Mouse (Mus musculus) right cerebral cortex, postnatal 25 days (tissue): ENCODE data around the gene St8sia1.

ENCODE experiments used
- DNase-seq: peaks from one replicate; pipeline ENCODE4 v3.0.0; 2022

St8sia1 gene

DNA sequence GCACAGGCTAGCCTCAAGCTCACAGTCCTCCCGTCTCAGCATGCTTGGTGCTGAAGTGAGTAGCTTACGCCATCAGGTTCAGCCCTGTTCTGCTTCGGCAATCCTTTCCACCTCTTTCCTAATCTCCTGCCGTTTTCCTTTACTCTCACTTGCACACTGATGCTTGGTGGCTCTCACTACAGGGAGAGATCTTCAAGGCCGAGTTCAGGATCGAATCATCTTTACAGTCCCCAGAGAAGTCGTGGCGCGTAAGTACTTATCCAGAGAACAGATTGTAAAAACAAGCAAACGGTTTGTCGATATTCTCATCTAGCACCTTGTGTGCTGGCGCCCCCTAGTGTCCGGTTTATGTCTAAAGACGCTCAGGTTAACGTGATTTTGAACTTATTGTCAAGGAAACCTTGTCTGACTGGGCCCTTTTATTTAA is 149.7 kb downstream of the St8sia1 start:
- peak; percentile 81 for DNase-seq

DNA sequence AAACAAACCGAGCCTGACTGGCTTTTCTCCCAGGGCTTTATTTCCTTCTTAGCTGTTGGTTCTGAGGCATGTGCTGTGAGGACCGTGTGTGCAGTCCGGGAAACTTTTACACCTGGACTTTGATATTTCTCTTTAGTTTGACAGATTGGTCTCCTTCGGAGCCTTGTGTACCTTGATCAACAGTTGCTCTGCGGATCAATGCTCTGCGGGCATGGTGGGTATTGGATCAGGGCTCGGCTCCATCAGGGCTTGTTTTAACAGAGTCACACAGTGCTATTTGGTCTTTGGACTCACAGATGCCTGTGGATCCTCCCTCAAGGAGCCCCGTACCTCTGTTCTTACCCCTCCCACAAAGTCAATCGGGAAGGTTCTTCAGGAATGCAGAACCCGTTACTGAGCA is 150.2 kb downstream of the St8sia1 start:
- no peak for DNase-seq

DNA sequence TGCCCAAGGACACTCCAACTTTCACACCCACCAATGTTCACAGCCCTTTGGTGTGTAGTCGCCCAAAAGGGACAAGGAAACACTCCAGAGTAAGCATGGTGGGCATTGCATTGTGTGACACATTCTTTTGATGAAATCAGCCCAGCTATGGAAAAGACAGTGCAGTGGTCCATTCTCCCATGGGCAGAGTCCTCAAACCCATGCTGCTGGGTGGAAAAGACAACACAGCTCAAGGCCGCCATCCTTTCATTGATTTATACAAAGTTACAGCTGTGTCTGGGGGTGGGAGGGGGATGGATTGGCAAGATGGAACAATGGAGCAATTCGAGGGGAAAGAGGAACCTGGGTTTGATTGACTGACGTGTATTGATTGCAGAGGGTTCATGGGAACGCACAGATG is 151.3 kb downstream of the St8sia1 start:
- DNase-seq: no peak

GRCm38 (mm10) chr6:142810239-142810638 is 154.0 kb downstream of the St8sia1 start:
- DNase-seq: no peak

DNA sequence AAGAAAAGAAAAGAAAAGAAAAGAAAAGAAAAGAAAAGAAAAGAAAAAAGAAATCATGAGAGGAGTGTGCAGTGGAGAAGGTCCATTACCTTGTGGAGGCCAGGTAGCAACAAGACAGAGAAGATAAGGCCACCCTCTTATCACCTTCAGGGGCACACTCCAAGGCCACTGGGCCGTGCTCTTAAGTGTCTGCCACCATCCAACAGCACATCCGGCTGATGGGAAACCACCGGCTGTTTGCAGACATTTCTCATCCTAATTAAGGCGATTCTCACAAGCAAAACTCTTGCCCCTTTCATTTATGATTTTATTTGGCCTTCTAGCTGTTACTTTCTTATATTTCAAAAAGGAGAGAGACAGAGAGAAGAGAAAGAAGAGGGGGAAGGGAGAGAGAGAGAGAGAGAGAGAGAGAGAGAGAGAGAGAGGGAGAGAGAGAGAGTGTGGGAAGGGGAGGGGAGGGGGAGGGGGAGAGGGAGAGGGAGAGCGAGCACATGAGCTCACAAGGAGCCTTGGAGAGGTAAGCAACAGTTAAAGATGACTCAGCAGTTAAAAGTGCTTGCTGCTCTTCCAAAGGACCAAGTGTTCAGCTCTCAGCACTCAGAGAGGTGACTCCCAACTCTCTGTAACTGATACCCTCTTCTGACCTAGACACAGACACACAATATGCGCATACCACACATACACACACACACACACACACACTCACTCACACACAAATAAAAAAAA is 154.7 kb downstream of the St8sia1 start:
- DNase-seq: no peak

- DNase-seq: no peak
Measured at GRCm38 (mm10) chr6:142806326-142806725, 157.9 kb downstream of the St8sia1 start.

- DNase-seq: no peak
Measured at GRCm38 (mm10) chr6:142804402-142804801, 159.8 kb downstream of the St8sia1 start, which contains the start of gene Sult6b2. Sult6b2 (minus strand) TSS chr6:142804502.

DNA sequence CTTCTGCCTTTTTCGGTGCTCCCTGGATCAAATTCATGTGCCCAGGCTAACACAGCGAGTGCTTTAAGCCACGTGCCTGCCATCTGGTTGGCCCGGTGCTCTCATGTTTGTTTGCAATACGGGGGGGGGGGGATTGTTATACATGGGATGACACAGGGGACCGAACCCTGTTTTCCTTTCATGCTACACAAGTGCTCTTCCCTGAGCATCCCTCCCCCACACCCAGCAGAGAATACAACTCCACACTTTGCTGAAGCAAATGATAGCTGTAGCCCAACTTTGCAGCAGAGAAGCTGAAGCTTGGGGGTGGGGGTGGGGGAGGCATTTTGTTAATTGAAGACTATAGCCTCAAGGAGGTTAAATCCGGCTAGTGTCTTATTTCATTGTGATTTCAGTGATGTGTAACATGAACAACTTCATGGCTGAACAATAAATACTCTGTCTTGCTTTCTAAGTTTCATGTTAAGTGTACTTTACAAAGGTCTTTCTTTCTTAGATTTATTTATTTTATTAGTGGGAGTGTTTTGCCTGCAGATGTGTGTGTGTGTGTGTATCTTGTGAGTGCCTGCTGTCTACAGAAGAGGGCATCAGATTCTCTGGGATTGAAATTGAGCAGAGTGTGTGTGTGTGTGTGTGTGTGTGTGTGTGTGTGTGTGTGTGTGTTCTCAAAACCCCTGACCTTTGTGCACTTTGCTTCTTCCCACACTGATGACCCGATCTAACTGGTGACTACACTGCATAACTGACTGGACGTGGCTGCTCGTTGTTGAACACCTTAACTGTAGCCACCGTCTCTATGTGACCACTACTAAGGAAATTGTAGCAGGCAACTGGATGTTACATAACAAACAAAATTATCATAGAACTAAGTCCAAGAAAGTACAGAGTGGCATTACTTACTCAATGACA is 161.4 kb downstream of the St8sia1 start:
- DNase-seq: no peak

DNA sequence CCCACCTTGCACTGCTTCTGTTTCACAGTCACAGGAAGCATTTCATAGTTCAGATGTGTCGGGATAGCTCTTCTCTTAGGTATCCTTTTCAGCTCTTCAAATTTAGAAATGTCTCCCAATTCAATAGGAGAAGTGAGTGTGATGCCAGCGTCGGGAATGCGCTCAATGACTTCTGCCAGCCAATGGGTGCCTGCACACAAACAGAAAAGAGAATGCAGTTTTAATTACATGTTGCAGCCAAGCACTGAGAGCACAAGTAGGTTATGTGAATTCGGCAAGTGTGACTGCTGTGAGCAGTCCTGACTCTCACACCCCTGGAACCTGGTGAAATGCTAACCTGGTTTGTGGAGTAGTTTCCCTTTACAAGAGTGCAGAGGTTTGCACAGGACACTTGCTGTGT is 162.6 kb downstream of the St8sia1 start:
- no peak for DNase-seq

- no peak for DNase-seq
Measured at GRCm38 (mm10) chr6:142799704-142800374, 164.4 kb downstream of the St8sia1 start.

- DNase-seq: no peak
Measured at GRCm38 (mm10) chr6:142798837-142799236, 165.4 kb downstream of the St8sia1 start.

DNA sequence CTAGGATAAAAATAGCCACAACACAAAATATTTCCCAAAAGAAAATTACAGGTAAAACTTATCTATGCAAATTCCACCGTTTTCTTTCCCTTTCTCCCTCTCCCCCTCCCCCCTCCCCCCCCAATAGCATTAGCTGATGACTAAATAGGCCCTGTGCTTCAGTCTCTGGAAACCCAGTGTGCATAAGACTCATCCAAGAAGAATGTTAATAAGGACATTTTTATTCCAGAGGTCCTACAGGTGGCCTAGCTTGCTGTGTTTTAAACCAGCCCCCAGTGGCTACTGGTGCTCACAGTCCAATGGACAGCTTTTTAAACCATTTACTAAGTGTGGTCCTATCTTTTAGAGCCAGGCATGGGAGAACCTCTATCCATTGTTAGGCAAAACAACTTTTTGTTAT is 166.3 kb downstream of the St8sia1 start:
- DNase-seq: no peak

DNA sequence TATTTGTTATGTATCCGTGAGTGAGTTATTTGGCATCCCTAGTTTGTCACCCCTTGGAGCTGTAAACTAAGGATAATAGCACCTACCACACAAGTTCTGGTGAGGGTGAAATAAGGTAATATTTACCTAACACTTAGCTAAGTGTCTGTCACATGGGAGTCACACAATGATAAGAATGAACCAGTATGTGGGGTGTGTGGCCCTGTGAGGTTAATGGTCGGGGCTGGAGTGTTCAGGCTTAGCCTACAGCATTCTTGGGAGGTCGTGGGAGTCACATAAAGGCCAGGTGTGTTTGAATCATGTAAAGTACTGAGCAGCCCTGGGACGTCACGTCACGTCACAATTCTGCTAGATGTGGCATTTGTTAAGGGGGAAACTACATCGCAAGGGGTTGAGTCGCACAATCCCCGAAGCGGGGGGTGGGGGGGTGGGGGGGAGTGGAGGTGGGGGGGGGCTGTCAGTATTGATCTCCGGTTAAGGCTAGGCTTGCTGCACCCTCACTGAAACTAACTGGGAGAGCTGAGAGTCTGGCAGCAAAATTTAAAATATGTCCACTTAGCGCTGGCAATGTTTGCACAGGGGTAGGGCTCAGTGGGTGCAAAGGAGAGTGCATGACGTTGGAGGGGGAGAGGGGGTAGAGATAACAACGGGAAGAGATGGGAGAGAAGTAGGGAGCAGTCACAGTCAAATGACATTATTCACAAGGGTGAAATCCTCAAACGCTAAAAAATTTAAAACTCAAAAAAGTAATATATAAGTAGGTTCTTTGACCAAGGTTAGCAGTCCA is 168.4 kb downstream of the St8sia1 start:
- DNase-seq: no peak

GRCm38 (mm10) chr6:142795087-142795486 is 169.2 kb downstream of the St8sia1 start:
- no peak for DNase-seq

- no peak for DNase-seq
Measured at GRCm38 (mm10) chr6:142793468-142793867, 170.8 kb downstream of the St8sia1 start.

- DNase-seq: no peak
Measured at GRCm38 (mm10) chr6:142792241-142792968, 171.8 kb downstream of the St8sia1 start.

DNA sequence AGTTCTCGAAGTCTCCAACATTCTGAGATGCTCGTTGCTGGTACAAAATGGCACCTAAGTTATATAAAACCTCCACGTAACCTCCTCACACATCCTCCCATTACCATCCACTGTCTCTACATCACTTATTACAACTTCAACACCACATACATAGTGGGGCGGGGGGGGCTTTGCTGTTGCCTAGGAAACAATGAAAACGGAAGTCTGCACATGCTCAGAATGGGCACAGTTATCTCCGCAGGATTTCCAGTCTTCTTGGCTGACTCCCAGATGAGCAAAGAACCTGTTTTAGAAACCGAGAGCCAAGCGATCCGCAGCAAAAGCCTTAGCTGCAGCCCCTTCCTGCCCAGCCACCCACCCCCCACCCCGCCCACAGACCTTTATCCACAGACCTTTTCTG is 174.5 kb downstream of the St8sia1 start:
- no peak for DNase-seq

DNA sequence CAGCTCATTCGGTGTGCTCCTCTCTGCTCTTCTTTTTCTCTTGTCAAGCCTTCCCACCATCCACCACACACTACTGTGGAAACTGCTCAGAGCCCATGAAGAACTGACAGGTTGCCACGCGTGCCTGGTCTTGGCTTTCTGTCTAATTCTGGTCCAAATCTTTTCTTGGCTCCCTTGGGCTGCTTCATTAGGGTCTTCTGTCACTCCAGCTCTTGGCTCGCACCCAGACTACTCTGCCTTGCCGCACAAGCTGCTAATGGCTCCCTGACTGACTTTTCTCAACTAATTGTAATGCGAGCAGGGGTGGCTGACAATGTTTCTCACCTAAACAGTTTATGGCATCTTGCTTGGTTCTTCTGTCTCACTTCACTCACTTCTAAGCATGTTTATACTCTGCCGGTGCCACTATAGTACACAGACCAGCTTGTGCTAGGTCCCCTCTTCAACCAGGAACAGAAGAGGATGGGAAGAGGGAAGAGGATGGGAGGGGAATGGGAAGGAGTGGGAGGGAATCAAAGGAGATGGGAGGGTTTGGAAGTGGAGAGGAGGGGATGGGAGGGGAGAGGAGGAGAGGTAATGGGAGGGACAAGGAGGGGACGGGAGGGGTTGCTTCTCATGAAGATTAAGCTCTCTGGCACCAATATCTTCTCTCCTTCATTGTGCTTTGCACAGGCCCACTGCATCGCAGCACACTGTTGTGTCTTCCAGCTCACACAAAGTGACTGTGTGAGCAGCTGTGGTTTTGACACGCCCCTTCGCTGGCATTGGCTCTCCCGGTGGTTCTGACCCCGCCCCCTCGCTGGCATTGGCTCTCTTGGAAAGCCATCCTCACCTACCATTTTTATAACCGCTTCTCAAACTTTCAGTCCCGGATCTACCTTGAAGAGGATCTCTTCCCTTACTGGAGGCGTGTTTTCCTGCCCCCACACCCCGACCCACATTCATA is 175.9 kb downstream of the St8sia1 start:
- DNase-seq: no peak

DNA sequence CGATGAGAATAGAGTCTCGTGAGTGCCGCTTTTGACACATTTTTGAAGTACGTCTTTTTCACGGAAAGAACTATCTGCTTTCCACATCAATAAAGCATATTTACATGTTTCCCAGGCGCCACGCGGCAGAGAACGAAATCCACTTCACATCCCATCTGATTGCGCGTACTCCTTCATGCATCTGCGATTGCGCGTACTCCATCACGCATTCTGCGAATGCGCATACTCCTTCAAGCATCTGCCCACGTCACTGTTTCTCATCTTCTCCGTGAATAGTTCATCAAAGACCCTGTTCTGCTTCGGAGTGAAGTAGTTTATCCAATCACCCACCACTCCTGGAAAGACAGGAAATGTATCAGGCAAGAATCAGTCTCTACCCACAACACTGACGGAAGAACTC is 178.1 kb downstream of the St8sia1 start:
- DNase-seq: no peak

DNA sequence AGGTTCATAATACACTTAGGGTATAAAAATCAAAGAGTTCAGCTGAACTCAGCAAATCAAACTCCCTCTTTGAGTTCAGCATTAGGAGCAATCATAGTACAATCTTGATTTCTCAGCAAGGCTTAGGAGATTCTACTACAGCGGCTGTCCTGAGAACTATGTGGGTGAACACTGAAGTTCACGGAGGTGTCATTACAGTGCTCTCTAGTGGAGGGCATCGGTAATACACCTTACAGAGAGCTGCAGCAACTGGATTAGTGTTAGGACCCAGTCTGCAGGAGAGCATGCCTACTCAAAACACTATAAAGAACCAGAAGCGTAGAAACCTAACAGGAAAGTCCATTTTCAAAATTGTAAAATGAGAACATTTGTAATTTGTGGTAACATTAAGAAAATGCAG is 178.9 kb downstream of the St8sia1 start:
- DNase-seq: no peak

- no peak for DNase-seq
Measured at GRCm38 (mm10) chr6:142781286-142781685, 183.0 kb downstream of the St8sia1 start.
